Mouse (Mus musculus): Measurements from ENCODE around the gene Zfp385b. TPM values are rescaled to one million over a fixed set of nuclear protein-coding genes. Genes with fewer than 3 reads are reported as not detected.

Zfp385b gene
- total and polyA plus RNA-seq, 3 experiments: not detected

- TF ChIP-seq RCOR1 (conservative IDR thresholded peaks at IDR 0.05; ENCODE audit: low read depth, low read length) (no peak), BHLHE40 (IDR thresholded peaks at IDR 0.05; ENCODE audit: low read depth, low read length) (no peak), E2F4 (IDR thresholded peaks at IDR 0.05; ENCODE audit: insufficient replicate concordance, low read depth, low read length) (no peak), MYC (IDR thresholded peaks at IDR 0.05; ENCODE audit: low read depth, low read length) (no peak)
- dilution Hi-C loops (cut with MboI; ENCODE audit: extremely low pct_ligation_motif_present, extremely low pct_unique_long_range_greater_than_20kb, low sequenced_read_pairs) (no loop called here), in situ Hi-C loops (cut with MboI; ENCODE audit: low pct_ligation_motif_present, low pct_unique_long_range_greater_than_20kb, low sequenced_read_pairs) (no loop called here)
- Histone ChIP-seq H3K9me3 (replicated peaks; ENCODE audit: low read length) (peaks cover 29% of the 10 kb centered on the region), H3K4me1 (ENCODE audit: control insufficient read depth in 1 of 2, insufficient read depth in 2 of 2) (no peaks in the 10 kb centered on the region), H3K36me3 (replicated peaks in 1 of 2; ENCODE audit: control insufficient read depth in 1 of 2, insufficient read depth in 1 of 2, low read length in 1 of 2) (no peaks in the 10 kb centered on the region), H3K4me2 (ENCODE audit: insufficient read depth, low read depth, poor library complexity, severe bottlenecking) (no peak overlapping the region), H3K27me3 (replicated peaks) (no peaks in the 10 kb centered on the region), H3K4me3 (replicated peaks in 1 of 3; ENCODE audit: low read depth in 2 of 3, low read length in 2 of 3, poor library complexity in 1 of 3) (no peak overlapping the region), H3K79me2 (replicated peaks; ENCODE audit: control insufficient read depth, extremely low read depth, insufficient read depth, poor library complexity, severe bottlenecking) (no peaks in the 10 kb centered on the region), H3K9ac (ENCODE audit: insufficient read depth, low read depth) (no peak overlapping the region), H3K27ac (ENCODE audit: insufficient read depth, low read depth) (no peak overlapping the region)
- DNase-seq (ENCODE audit: extremely low read depth): no peak
Measured at GRCm38 (mm10) chr2:77631606-77632005, 187.8 kb downstream of the Zfp385b start.

- in situ Hi-C loops (cut with MboI; ENCODE audit: low pct_ligation_motif_present, low pct_unique_long_range_greater_than_20kb, low sequenced_read_pairs): no loop called here
Measured at GRCm38 (mm10) chr2:77627622-77628231, 191.7 kb downstream of the Zfp385b start.

GRCm38 (mm10) chr2:77618686-77619085, 200.8 kb downstream of the Zfp385b start:
- H3K36me3 ChIP-seq (replicated peaks in 1 of 2; ENCODE audit: control insufficient read depth in 1 of 2, insufficient read depth in 1 of 2, low read length in 1 of 2): no peaks in the 10 kb centered on the region
- dilution Hi-C loops (cut with MboI; ENCODE audit: extremely low pct_ligation_motif_present, extremely low pct_unique_long_range_greater_than_20kb, low sequenced_read_pairs): no loop called here
- no peak overlapping the region for H3K27ac ChIP-seq (ENCODE audit: insufficient read depth, low read depth)
- H3K9ac ChIP-seq (ENCODE audit: insufficient read depth, low read depth): no peak overlapping the region
- H3K9me3 ChIP-seq (replicated peaks; ENCODE audit: low read length): peaks cover 63% of the 10 kb centered on the region
- no peak overlapping the region for H3K4me2 ChIP-seq (ENCODE audit: insufficient read depth, low read depth, poor library complexity, severe bottlenecking)
- no peak overlapping the region for H3K4me3 ChIP-seq (replicated peaks in 1 of 3; ENCODE audit: low read depth in 2 of 3, low read length in 2 of 3, poor library complexity in 1 of 3)
- no peak for DNase-seq (ENCODE audit: extremely low read depth)
- H3K79me2 ChIP-seq (replicated peaks; ENCODE audit: control insufficient read depth, extremely low read depth, insufficient read depth, poor library complexity, severe bottlenecking): no peaks in the 10 kb centered on the region
- in situ Hi-C loops (cut with MboI; ENCODE audit: low pct_ligation_motif_present, low pct_unique_long_range_greater_than_20kb, low sequenced_read_pairs): no loop called here
- TF ChIP-seq HCFC1 (IDR thresholded peaks at IDR 0.05; ENCODE audit: low read depth, low read length) (no peak), POLR2AphosphoS2 (IDR thresholded peaks at IDR 0.05; ENCODE audit: low read depth, low read length) (no peak), E2F4 (IDR thresholded peaks at IDR 0.05; ENCODE audit: insufficient replicate concordance, low read depth, low read length) (no peak), JUN (IDR thresholded peaks at IDR 0.05; ENCODE audit: insufficient read depth, low read depth, low read length) (no peak), CHD1 (IDR thresholded peaks at IDR 0.05; ENCODE audit: low read depth, low read length) (no peak)
- H3K4me1 ChIP-seq (ENCODE audit: control insufficient read depth in 1 of 2, insufficient read depth in 2 of 2): no peaks in the 10 kb centered on the region
- no peaks in the 10 kb centered on the region for H3K27me3 ChIP-seq (replicated peaks)

More at GRCm38 (mm10) chr2:77627622-77628231, 191.7 kb downstream of the Zfp385b start:
- no peaks in the 10 kb centered on the region for H3K79me2 ChIP-seq (replicated peaks; ENCODE audit: control insufficient read depth, extremely low read depth, insufficient read depth, poor library complexity, severe bottlenecking)
- H3K9ac ChIP-seq (ENCODE audit: insufficient read depth, low read depth): no peak overlapping the region
- dilution Hi-C loops (cut with MboI; ENCODE audit: extremely low pct_ligation_motif_present, extremely low pct_unique_long_range_greater_than_20kb, low sequenced_read_pairs): no loop called here
- H3K4me3 ChIP-seq (replicated peaks in 1 of 3; ENCODE audit: low read depth in 2 of 3, low read length in 2 of 3, poor library complexity in 1 of 3): no peak overlapping the region
- no peaks in the 10 kb centered on the region for H3K4me1 ChIP-seq (ENCODE audit: control insufficient read depth in 1 of 2, insufficient read depth in 2 of 2)
- TF ChIP-seq NELFE (IDR thresholded peaks at IDR 0.05; ENCODE audit: low read depth, low read length) (no peak), JUN (IDR thresholded peaks at IDR 0.05; ENCODE audit: insufficient read depth, low read depth, low read length) (no peak), USF1 (IDR thresholded peaks at IDR 0.05; ENCODE audit: low read depth, low read length) (no peak), MAZ (IDR thresholded peaks at IDR 0.05; ENCODE audit: low read depth, low read length) (no peak), JUND (conservative IDR thresholded peaks at IDR 0.05; ENCODE audit: low read depth, low read length) (no peak), HCFC1 (IDR thresholded peaks at IDR 0.05; ENCODE audit: low read depth, low read length) (no peak), POLR2A (IDR thresholded peaks at IDR 0.05; ENCODE audit: low read depth, low read length) (no peak), ZC3H11A (IDR thresholded peaks at IDR 0.05; ENCODE audit: low read depth, low read length) (no peak), ETS1 (conservative IDR thresholded peaks at IDR 0.05; ENCODE audit: low read depth, low read length) (no peak), BHLHE40 (IDR thresholded peaks at IDR 0.05; ENCODE audit: low read depth, low read length) (no peak), PAX5 (IDR thresholded peaks at IDR 0.05; ENCODE audit: low read length) (no peak), ZNF384 (IDR thresholded peaks at IDR 0.05; ENCODE audit: low read depth, low read length) (no peak), IRF4 (IDR thresholded peaks at IDR 0.05; ENCODE audit: low read depth, low read length) (no peak), MEF2A (IDR thresholded peaks at IDR 0.05; ENCODE audit: borderline replicate concordance, low read depth, low read length) (no peak), ZMIZ1 (IDR thresholded peaks at IDR 0.05; ENCODE audit: low read depth, low read length) (no peak), ZKSCAN1 (IDR thresholded peaks at IDR 0.05; ENCODE audit: borderline replicate concordance, low read depth, low read length) (no peak), RCOR1 (conservative IDR thresholded peaks at IDR 0.05; ENCODE audit: low read depth, low read length) (no peak), RAD21 (IDR thresholded peaks at IDR 0.05; ENCODE audit: low read depth, low read length) (no peak)
- H3K36me3 ChIP-seq (replicated peaks in 1 of 2; ENCODE audit: control insufficient read depth in 1 of 2, insufficient read depth in 1 of 2, low read length in 1 of 2): no peaks in the 10 kb centered on the region
- peaks cover 41% of the 10 kb centered on the region for H3K9me3 ChIP-seq (replicated peaks; ENCODE audit: low read length)
- H3K4me2 ChIP-seq (ENCODE audit: insufficient read depth, low read depth, poor library complexity, severe bottlenecking): no peak overlapping the region
- no peaks in the 10 kb centered on the region for H3K27me3 ChIP-seq (replicated peaks)
- H3K27ac ChIP-seq (ENCODE audit: insufficient read depth, low read depth): no peak overlapping the region
- DNase-seq (ENCODE audit: extremely low read depth): no peak

All from CH12.LX (cell line).